Mouse (Mus musculus) adrenal gland, postnatal 4 days (tissue): ENCODE results near the gene Dgkq. TPM values are rescaled to one million over a fixed set of nuclear protein-coding genes. Genes with fewer than 3 reads are reported as not detected.

ENCODE experiments used
- DNase-seq, 2 experiments: peaks; one replicate each; pipeline ENCODE4 v3.0.0; 2021 to 2022; ENCODE audit warnings: low spot score in 2 of 2, mixed read lengths in 2 of 2
- long read RNA-seq, 2 experiments: library from polyadenylated mRNA; stranded (forward); transcript quantifications; one replicate each; pipeline ENCODE4 v2.0.0; 2021
- total RNA-seq, 2 experiments: library from RNA; stranded (reverse); gene quantifications; 2 replicates each; pipeline ENCODE4 v1.2.3; 2021

Dgkq gene
- total RNA-seq = 10 to 100 TPM; 26.2 to 29.4 TPM
- long read RNA-seq, experiment 1, full-length matches to known transcripts = 3 of 8 reads
- long read RNA-seq, experiment 1, partial matches to known transcripts = 0 of 8 reads
- long read RNA-seq, experiment 1, other reads (novel, unspliced or antisense) = 5 of 8 reads
- long read RNA-seq, experiment 2, full-length matches to known transcripts = 8 of 21 reads
- long read RNA-seq, experiment 2, partial matches to known transcripts = 4 of 21 reads
- long read RNA-seq, experiment 2, other reads (novel, unspliced or antisense) = 9 of 21 reads

DNA sequence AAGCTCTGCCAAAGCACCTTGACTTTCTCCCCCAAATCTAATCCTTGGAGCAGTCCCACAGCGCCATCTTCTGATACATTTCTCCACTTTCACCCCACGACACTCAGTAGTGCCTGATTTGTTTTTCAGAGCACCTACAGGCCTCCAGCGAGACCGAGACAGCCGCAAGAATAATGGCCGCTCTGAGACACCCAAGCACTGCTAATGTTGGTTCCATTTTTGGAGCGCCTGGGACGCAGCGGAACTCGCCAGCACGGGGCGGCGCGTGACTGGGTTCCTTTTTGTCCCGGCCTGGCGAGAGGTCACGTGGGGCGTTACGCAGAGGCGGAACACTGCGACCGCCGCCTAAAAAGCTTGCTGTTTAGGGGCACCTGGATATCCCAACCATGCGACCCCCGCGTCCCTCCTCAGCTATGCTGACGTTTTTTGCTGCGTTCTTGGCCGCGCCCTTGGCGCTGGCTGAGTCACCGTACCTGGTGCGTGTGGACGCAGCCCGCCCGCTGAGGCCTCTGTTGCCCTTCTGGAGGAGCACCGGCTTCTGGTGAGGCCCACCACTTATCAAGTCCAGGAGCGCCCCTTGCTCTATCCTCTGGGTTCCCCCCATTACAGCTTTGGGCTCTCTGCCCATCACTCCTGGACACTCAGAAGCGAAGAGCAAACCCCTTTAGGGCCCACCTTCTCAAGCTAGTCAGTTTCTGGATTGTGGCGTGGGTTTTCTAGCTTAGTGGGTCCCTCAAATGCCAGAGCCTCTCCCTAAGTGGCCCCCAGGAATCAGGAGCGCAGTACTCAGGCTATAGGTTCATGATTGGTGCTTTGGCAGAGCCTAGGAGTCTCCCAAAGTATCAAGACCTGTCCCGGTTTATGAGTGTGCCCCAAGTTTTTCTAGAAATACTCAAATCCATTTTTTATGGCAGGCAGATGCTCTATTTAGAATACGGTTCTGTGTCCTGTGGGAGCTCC lies at the start of gene Dgkq:
TSS of gene Dgkq (minus strand) at position 696 of the 960 bp plus-strand sequence.
- peak; percentile 50 to 77 for DNase-seq

DNA sequence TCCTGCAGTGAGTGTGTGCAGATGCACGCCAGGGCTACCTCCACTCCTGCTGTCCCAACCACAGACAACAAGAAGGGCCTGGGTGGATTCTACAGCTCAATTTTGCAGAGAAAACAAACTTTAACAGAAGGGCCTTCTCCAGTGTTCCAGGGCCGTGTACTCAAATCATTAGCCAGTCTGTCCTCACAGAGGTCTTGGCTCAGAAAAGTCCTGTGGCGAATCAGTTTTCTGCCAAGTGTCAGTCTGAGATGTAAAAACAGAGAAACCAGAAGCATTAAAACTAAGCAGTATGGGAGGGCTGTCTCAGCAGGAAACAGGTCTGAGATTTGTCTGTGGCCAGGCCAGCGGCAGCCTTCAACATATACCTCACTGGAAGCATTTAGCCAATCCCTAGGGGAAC lies 48.6 kb upstream of the Dgkq start:
- DNase-seq = no peak

DNA sequence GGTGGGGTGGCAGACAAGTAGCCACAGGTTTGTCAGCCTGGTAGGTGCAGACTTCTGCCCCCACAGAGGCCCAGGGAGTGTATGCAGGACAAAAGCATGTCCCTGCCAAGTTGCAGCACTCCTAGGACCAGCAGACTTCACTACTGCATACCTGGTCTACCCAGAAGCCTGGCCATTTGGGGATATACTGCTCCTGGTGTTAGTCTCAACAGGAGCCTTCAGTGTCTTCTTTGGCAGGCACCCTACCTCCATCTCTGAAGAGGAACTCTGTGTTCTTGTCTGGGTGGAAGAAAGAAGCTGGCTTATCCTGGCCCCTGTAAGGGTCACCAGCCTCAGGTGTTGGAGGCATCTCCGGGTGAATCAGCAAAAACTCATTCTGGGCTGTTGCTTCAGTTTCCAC lies 46.5 kb upstream of the Dgkq start:
- no peak for DNase-seq

DNA sequence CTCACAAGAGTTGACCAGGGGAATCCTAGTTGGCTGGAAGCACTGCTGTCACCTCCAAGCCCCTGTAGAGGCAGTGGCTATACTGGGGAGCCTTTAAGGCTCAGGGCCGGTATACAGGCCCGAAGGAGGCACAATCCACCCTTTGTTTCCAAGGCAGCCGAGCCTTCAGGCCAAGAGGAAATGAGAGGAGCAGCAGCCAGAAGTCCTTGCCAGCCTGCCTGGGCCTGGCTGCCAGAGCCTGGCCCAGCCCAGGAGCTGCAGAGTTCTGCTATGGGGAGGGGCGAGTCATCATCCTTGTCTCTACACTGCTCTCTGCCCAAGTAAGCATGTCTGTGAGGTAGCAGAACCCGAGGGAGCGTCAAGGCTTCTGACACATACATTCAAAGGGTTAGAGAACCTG lies 44.7 kb upstream of the Dgkq start:
- DNase-seq = no peak

DNA sequence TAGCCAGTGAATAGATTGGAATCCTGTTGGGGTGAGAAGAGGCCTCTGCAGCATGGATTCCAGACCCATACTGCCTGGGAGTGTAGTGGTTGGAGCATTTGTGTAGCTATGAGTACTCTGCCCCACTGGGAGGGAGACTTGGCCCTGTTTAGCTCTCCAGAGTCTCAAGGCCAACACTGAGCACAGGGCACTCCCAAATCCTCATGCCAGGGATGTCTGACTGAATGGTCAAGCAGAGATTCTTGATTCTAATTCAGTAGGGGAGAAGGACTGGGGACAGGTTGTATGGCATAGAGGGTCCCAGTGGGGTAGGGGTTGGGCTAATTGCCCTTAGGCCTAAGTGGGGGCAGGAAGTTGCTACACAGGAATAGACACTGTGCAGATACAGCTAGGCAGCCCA lies 44.2 kb upstream of the Dgkq start:
- DNase-seq = no peak

DNA sequence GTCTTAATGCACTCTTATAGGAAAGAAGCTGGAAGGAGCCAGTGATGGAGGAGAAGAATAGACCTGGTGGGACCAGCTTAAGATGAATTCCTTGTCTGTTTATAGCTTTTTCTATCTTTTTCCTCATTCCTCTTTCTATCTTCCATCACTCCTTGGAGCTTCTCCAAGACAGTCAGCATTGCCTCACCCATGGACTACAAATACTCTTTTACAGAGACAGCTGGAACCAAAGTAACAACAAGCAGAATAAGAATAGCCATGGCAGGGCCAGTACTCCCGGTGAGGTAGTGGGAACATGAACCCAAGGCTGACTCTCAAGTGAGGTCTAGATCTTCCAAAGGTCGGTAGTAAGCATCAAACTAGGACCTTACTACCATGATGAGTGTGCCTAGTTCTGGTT lies 43.6 kb upstream of the Dgkq start:
- DNase-seq = no peak

DNA sequence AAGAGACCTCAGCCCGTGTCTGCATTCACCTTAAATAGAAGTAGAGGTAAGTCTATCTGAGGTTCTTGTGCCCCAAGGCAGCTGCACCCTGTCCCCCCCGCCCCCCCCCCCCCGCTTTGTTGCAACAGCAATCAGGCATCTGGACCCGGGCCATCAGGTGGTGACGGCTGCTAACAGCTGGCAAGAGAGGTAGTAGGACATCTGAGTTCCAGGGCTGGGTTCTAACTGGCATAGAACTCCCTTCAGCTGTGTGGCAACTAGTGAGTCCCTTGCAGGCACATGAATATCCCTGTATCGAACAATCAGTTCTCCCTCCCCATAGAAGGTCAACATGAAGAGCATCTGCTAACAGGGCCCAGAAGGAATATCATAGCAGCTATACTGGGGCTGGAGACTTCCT lies 42.5 kb upstream of the Dgkq start:
- DNase-seq = no peak

DNA sequence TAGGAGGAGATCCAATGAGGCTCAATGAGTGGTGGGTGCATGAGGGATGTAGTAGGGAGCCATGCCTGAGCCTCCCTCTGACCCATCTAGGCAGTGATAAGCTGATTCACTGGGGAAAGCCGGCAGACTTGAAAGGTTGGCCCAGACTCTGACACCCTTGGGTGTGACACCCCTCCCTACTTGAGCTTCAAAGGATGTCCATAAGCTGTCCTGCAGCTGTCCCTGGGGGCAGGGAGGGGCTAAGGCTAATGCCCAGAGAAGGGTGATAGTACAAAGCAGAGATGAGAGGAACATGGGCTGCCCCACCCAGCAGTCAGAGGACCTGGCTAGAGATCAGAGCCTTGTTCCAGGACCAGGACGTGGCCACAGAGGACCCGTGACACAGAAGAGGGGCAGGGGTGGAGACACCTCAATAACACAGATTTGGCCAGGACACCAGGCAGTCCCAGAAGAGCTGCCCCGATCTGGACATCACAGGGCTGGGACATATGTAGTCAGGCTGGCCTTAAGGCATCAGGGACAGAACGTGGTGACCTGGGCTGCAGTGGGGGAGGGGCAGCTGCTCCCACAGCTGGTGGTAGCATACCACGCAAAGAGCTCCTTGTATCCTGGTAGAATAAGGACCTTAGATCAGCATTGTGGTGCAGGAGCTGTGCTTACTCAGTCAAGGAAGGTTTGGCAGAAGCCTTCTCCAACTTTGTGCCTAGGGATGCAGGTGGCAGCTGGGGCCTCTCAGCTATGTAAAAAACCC lies 39.7 kb upstream of the Dgkq start:
- no peak for DNase-seq

DNA sequence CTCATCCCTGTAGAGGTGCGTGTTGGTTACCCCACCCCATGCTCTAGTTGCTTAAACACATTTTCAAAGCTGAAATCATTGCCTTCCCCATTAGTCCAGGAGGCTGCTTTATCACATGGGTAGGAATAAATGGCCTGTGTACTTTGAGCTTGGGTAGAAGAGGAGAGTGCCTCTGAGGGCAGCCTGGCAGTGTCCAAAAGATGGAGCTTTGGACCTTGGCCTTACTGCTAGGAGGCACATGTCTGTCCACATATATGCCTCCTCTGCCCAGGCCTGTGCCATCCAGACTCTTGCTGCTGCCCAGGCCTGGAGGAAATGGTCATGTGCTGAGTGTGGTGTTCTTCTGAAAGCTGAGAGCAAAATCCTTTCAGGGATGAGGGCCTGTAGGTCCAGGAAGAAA lies 38.9 kb upstream of the Dgkq start:
- DNase-seq = no peak

DNA sequence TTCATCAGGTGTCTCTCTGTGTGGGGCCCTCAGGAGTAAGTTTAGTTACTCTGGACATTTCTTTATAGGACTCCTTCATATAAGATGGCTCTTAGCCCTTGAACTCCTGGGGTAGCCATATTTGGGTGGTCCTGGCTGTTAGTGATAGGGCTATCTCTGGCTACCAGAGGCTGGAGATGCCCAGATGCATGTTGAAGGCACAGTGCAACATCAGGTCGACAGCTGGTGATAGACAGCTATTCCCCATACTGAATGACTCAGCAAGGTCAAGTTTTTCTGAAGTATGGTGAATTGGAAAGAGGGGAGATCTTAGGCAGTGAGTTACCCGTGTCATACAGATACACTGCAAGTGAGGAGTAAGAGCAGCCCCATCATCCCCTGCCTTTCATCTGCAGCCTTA lies 38.3 kb upstream of the Dgkq start:
- DNase-seq = no peak

DNA sequence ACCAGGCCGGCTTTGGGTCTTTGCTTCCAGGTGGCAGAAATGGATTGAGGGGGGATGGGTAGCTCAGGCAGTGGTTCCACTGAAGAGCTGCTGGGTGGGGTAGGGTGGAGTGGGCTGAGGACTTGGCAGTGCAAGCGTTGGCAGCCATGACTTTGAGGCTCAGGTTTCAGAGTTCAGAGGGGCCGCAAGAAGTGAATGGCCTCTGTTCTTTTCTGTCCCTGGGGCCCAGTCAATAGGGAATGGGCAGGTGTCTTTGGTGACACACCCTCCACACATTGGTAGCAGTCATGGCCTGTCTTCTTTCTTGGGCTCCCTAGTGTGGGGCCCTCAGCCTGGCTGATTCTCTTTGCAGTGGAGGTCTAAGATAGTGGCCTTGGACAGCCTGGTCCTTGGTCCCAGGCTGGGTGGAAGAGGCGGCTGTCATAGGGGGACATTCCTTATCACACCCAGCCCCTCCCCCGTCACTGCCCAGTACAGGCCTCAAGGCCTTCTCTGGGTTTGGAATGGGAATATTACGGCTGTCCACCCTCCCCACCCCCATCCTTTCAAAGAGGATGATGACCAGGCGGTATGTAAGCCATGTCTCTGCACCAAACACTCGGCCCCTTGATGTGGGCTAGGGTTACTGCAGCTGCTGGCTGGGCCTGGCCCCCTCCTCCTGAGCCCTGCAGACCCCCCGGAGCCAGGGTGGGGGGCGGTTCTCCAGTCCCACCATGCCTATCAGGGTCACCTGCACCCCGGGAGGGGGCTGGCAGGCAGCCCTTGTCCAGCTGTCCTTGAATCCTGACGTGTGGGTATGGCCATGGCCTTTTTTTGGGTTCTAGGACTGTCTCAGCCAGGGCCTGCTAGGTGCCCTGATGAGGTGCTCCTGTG lies 34.5 kb upstream of the Dgkq start:
- DNase-seq = no peak

DNA sequence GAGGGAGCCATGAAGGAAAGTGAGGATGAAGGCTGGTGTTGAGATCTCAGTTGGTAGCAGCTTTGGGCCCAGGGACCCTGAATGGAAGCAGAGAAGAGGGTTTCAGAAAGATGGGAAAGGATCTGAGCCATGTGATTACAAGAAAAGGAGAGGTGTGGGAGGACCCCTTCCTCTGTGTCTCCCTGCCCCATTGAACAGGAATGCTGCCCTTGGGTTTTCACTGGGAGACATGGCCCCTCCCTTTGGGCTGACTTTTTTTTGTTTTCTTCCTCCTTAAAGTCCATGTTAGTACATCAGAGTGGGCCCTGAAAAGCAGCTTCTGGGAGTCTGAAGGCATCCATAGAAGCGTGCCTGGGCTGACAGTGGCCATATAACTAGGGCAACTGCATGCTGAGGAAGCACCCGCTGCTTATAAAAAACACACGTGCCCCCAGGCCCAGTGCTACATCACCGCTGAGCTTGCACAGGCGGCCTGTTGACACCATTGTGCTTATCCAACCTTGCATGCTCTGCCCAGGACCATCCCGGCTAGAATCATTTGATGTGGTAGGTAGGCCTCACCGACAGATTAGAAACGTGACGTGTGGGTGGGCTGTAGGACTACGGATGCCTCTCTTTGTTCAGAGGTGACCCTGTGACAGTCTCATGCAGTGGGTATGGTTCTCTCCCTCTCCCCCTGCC lies 32.0 kb upstream of the Dgkq start:
- no peak for DNase-seq

DNA sequence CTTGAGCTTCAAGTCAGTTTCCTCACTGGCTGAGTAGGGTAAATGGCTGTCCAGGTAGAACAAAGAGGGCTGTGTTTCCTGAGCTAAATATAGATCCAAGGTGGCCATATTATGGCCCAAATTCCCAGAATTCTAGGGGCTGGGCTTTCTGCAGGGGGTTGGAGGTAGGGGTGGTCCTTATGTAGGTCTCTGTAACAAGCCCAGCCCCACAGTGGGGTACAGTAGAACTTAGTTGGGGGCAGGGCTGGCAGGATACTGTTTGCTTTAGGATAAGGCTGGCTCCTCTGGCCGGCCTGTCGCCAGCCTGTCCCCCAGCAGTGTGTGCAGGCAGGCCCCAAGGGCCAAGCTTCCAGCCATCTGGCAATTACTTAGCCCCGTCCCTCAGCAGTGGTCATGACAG lies 30.9 kb upstream of the Dgkq start:
- no peak for DNase-seq

DNA sequence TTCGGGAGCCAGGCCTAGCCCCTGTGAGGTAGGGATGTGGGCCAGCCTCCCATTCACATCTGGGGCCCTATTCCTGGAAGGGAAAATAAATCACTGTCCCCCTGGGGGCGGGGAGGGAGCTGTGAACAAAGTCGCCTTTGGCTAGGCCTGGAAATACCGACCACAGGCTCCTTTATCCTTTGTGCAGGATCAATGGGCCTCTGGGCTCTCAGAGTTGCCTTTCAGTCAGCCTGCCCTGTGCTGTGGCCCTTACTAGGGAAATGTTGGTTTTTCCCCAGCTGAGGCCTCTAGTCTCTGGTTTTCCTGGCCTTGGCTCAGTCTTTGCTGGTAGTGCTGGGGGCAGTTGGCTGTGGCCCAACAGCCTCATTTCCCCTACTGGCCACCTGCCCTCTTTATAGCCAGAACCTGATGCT lies 27.9 kb upstream of the Dgkq start:
- no peak for DNase-seq

DNA sequence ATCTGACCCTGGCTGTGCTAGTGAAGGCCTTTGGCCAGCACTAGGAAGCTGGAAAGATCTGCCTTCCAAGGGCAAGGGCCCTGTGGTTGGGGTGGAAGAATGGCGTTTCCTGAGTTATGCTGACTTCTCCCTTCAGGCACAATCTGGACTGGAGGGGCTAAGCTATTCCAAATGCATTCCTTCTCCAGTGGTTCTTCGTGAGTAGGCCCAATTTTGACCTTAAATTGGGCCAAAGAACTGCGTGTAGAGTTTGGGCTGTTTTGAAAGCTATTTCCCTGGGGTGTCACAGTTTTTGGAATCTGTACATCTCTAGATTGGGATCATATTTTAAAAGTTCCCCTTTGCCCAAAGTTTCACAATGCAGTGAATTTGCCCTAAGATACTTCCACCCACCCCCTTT lies 27.1 kb upstream of the Dgkq start:
- DNase-seq = no peak

DNA sequence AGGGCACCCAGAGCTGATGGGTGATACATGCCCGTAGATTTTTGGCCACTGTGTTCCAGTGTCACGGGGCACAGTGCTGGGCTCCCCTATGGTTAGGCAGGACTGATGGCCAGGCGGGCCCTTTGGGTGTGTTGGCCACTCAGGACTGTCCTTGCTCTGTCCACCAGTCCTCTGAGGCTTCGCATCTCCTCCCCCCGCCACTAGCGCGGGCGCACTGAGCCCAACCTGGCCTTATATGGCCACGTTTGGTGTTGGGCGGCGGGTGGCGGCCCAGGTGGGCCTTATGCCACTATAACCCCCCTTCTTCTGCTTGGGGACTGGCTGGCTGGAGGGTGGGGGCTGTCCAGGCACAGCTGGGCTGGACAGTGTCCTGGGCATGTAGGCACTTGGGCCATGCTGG lies 26.4 kb upstream of the Dgkq start:
- no peak for DNase-seq

DNA sequence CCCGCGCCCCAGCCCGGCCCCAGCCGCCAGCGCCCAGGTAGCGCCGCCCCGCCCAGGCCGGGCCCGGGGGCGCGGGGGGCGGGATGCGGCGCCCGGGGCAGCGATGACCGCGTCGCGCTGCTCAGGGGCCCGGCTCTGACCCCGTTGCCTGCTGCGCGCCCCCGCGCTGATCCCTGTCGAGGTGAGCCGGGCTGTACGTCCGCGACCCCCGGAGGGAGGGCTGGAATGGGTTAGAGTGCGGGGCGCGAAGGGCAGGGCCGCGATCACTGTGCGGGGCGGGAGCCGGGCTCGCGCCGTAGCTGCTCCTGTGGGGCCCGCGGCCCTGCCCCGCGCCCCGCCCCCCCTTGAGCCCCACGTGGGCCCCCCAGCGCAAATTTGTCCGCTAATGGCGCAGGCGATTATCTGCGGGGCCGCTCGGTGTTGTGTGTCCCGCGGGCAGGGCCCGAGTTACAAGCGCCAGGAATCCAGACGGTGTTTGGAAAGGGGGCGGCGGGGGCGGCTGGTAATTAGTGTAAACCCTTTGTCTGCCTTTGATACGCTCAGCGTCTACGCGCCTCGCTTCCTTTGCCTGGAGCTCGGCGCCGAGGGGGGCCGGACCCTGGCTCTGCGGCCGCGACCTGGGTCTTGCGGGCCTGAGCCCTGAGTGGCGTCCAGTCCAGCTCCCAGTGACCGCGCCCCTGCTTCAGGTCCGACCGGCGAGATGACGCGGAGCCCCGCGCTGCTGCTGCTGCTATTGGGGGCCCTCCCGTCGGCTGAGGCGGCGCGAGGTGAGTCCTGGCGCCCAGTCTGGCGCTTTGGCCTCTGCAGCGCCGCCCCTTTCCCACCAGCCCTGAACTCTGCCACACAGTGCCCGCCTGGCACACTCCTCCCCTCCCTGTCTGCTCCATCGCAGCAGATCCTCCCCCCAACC lies 25.1 kb upstream of the Dgkq start:
- no peak for DNase-seq

DNA sequence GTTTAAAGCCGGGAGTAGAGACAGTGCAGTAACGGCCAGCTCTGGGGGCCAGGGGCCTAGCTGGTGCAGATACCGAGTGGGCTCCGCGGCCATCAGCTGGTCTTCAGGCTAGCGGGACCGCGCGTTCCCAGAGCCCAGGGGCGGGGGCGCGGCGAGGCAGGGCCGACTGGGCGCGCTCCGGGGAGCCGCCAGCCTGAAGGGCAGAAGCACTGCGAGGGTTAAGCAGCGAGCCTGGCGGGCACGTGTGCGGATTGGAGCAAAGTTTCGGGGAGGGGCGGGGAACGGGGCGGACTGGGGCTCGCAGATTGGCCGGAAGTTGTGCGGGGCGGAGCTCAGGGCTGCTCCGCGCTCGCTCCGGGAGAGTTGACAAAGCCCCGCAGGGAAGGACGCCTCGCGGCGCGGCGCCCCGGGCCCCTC lies 24.4 kb upstream of the Dgkq start:
- DNase-seq = peak; percentile 65 to 77

DNA sequence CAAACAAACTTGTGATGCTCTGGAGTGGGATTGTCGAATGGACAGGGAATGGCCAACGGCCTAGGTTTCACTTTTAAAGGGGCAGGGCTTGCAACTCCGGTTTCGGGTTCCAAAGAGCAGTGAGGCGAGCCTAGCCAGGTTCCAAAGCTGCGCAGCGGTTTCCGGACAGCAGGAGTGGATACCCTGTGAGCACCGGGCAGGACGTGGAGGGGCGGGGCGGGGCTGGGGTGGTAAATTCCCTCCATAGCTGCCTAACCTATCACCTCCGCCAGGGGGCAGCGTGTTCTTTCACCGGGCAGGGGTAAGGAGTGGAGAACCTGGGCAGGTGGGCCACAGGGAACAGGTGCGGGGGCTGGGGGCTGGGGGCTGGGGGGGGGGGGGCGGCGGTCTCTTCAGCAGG lies 22.8 kb upstream of the Dgkq start, which contains the start of gene Fgfrl1:
TSS of gene Fgfrl1 (plus strand) at position 112 of the 400 bp plus-strand sequence.
- DNase-seq = peak in 1 of 2 experiments; percentile 57
